Mouse (Mus musculus): ENCODE results near the gene Ado. TPM values are rescaled to one million over a fixed set of nuclear protein-coding genes. Genes with fewer than 3 reads are reported as not detected.

Gene Ado
- total and polyA plus RNA-seq, 2 experiments, result 7.0 to 8.5 TPM

DNA sequence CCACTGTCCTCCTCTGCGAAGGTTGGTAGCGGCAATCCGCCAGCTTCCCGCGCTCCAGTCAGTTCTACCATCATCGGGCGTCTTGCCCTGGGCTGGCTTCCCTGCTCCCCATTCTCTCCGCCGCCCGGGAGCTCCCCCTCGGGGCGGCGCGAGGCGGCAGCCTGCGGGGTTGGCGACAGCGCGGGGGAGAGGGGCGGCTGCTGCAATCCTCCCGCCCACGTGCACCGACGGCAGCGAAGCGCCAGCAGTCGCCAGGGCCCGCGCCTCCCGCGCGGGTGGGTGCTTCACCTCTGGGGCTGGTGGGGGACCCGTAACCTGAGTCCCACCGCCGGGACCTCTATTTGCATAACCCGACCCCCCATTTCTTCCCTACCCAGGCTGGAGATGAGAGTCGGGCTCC, 13.5 kb downstream of the Ado start, which contains the start of gene Egr2:
Gene Egr2, plus strand, starts transcription at position 220 of the 400 bp plus-strand sequence.
- WGBS, result 4% methylated on average over 37 of the region's 37 CpGs
- no peak for TF ChIP-seq POLR2A (IDR thresholded peaks at IDR 0.05; ENCODE audit: extremely low read depth, insufficient read depth, low read length)
- no peak for TF ChIP-seq CTCF (IDR thresholded peaks at IDR 0.05; ENCODE audit: low read depth, low read length)
- Histone ChIP-seq H3K27ac (replicated peaks; ENCODE audit: insufficient read depth, low read depth, low read length) (no peak within 1 kb of the TSS), H3K36me3 (ENCODE audit: control insufficient read depth, insufficient read depth, low read length) (no peaks in the 10 kb centered on the region), H3K27me3 (ENCODE audit: control insufficient read depth, insufficient read depth, low read length) (peaks cover 16% of the 10 kb centered on the region), H3K9ac (ENCODE audit: low read depth, low read length) (no peak within 1 kb of the TSS), H3K79me2 (ENCODE audit: control insufficient read depth, insufficient read depth, low read length) (no peaks in the 10 kb centered on the region), H3K4me3 (ENCODE audit: insufficient read depth, low read depth, low read length) (peak within 1 kb of the TSS; percentile 43; the same call in 1 of the 2 replicates), H3K4me1 (ENCODE audit: control insufficient read depth, insufficient read depth, low read length) (peaks cover 3% of the 10 kb centered on the region; the same call in 1 of the 2 replicates)
- DNase-seq (ENCODE audit: extremely low read depth, low read depth, low spot score), result no peak

DNA sequence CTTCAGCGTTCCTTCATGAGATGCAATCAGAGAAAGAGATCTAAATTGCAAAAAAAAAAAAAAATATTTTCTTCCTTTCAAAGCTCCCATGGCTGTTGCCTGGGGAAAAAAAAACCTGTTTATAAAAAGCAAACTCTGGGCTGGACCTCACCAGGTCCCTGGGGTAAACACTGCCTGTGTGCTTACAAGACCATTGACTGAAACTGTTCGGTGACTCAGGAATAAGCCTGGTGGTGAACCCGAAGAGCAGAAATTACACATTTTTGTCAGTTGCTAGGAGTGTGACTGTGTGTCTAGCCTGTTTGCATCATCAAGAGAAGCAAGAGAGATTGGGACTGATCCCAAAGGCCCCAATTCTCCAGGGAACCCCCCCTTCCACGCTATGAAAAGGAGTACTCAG, 19.0 kb downstream of the Ado start:
- Histone ChIP-seq H3K79me2 (ENCODE audit: control insufficient read depth, insufficient read depth, low read length) (no peaks in the 10 kb centered on the region), H3K9ac (ENCODE audit: low read depth, low read length) (no peak overlapping the region), H3K27ac (replicated peaks; ENCODE audit: insufficient read depth, low read depth, low read length) (no peak overlapping the region), H3K4me1 (ENCODE audit: control insufficient read depth, insufficient read depth, low read length) (no peaks in the 10 kb centered on the region), H3K36me3 (ENCODE audit: control insufficient read depth, insufficient read depth, low read length) (no peaks in the 10 kb centered on the region), H3K27me3 (ENCODE audit: control insufficient read depth, insufficient read depth, low read length) (peaks cover 3% of the 10 kb centered on the region; the same call in 1 of the 2 replicates), H3K4me3 (ENCODE audit: insufficient read depth, low read depth, low read length) (no peak overlapping the region)
- WGBS, result 73% methylated on average over 4 of the region's 4 CpGs
- no peak for DNase-seq (ENCODE audit: extremely low read depth, low read depth, low spot score)
- no peak for TF ChIP-seq CTCF (IDR thresholded peaks at IDR 0.05; ENCODE audit: low read depth, low read length)
- TF ChIP-seq POLR2A (IDR thresholded peaks at IDR 0.05; ENCODE audit: extremely low read depth, insufficient read depth, low read length), result no peak

DNA sequence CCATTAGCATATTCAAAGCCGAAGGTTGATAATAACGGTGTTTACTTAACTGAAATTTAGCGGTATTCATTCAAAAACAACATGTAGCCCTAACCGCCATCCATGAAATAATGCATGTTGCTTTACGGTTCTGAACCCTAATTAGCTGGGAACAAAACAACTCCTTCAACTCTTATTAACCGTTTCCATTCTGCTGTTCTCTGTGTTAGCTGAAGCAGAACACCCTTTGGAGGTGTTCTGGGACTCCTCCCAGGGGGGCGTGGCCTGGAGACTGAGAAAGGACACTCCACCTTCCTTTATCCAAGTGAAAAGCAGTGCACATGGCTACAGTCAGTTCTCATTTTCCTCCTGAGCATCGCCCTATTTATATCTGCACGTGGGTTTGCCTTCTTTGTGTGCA, 22.3 kb downstream of the Ado start:
- Histone ChIP-seq H3K4me1 (ENCODE audit: control insufficient read depth, insufficient read depth, low read length) (no peaks in the 10 kb centered on the region), H3K9ac (ENCODE audit: low read depth, low read length) (no peak overlapping the region), H3K36me3 (ENCODE audit: control insufficient read depth, insufficient read depth, low read length) (no peaks in the 10 kb centered on the region), H3K27ac (replicated peaks; ENCODE audit: insufficient read depth, low read depth, low read length) (no peak overlapping the region), H3K27me3 (ENCODE audit: control insufficient read depth, insufficient read depth, low read length) (no peaks in the 10 kb centered on the region), H3K79me2 (ENCODE audit: control insufficient read depth, insufficient read depth, low read length) (no peaks in the 10 kb centered on the region), H3K4me3 (ENCODE audit: insufficient read depth, low read depth, low read length) (no peak overlapping the region)
- no peak for DNase-seq (ENCODE audit: extremely low read depth, low read depth, low spot score)
- TF ChIP-seq POLR2A (IDR thresholded peaks at IDR 0.05; ENCODE audit: extremely low read depth, insufficient read depth, low read length) (no peak), CTCF (IDR thresholded peaks at IDR 0.05; ENCODE audit: low read depth, low read length) (no peak)
- WGBS, result 85% methylated on average over 9 of the region's 9 CpGs

DNA sequence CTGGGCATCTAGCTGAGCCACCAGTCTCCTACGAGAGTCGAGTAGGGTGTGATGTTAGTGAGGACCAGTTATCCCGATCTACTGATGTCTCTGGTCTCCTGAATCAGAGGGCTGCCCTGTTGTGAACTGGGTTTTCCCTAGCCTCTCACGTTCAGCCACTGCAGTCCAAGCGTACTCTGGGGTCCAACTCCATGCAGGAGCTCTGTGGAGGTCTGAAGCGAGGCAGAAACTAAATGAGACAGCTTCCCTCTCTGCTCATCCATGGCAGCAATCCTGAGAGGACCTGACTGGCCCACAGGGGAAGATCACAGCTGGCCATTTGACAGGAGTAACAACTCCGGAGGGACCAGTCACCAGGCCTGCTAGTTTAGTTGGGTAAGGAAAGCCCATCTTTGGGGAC, 24.1 kb downstream of the Ado start:
- H3K4me3 ChIP-seq (ENCODE audit: insufficient read depth, low read depth, low read length), result no peak overlapping the region
- no peaks in the 10 kb centered on the region for H3K27me3 ChIP-seq (ENCODE audit: control insufficient read depth, insufficient read depth, low read length)
- TF ChIP-seq POLR2A (IDR thresholded peaks at IDR 0.05; ENCODE audit: extremely low read depth, insufficient read depth, low read length) (no peak), CTCF (IDR thresholded peaks at IDR 0.05; ENCODE audit: low read depth, low read length) (no peak)
- H3K9ac ChIP-seq (ENCODE audit: low read depth, low read length), result no peak overlapping the region
- no peaks in the 10 kb centered on the region for H3K36me3 ChIP-seq (ENCODE audit: control insufficient read depth, insufficient read depth, low read length)
- WGBS, result 83% methylated on average over 7 of the region's 7 CpGs
- H3K27ac ChIP-seq (replicated peaks; ENCODE audit: insufficient read depth, low read depth, low read length), result no peak overlapping the region
- no peaks in the 10 kb centered on the region for H3K4me1 ChIP-seq (ENCODE audit: control insufficient read depth, insufficient read depth, low read length)
- H3K79me2 ChIP-seq (ENCODE audit: control insufficient read depth, insufficient read depth, low read length), result no peaks in the 10 kb centered on the region
- DNase-seq (ENCODE audit: extremely low read depth, low read depth, low spot score), result no peak

DNA sequence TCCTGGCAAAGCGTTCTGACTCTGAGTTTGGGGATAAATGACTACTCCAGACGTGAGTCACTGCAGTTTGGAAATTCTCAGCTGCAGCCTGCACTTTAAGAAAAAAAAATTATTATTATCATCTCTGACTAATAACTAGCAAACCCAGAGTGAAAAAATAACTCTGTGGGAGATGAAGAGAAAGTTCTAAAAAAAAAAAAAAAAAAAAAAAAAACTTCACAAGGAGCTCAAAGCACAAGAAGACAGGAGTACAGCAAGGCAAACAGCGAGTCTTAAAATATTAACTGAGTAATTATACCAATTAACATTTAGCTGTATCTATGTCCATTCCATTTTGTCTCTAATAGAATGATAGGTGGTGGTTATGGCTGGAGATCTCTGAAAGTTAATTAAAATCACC, 24.6 kb downstream of the Ado start:
- no peak overlapping the region for H3K4me3 ChIP-seq (ENCODE audit: insufficient read depth, low read depth, low read length)
- H3K27me3 ChIP-seq (ENCODE audit: control insufficient read depth, insufficient read depth, low read length), result no peaks in the 10 kb centered on the region
- H3K36me3 ChIP-seq (ENCODE audit: control insufficient read depth, insufficient read depth, low read length), result no peaks in the 10 kb centered on the region
- TF ChIP-seq POLR2A (IDR thresholded peaks at IDR 0.05; ENCODE audit: extremely low read depth, insufficient read depth, low read length) (no peak), CTCF (IDR thresholded peaks at IDR 0.05; ENCODE audit: low read depth, low read length) (no peak)
- 78% methylated on average over 3 of the region's 3 CpGs for WGBS
- DNase-seq (ENCODE audit: extremely low read depth, low read depth, low spot score), result no peak
- H3K79me2 ChIP-seq (ENCODE audit: control insufficient read depth, insufficient read depth, low read length), result no peaks in the 10 kb centered on the region
- H3K9ac ChIP-seq (ENCODE audit: low read depth, low read length), result no peak overlapping the region
- H3K27ac ChIP-seq (replicated peaks; ENCODE audit: insufficient read depth, low read depth, low read length), result no peak overlapping the region
- no peaks in the 10 kb centered on the region for H3K4me1 ChIP-seq (ENCODE audit: control insufficient read depth, insufficient read depth, low read length)

DNA sequence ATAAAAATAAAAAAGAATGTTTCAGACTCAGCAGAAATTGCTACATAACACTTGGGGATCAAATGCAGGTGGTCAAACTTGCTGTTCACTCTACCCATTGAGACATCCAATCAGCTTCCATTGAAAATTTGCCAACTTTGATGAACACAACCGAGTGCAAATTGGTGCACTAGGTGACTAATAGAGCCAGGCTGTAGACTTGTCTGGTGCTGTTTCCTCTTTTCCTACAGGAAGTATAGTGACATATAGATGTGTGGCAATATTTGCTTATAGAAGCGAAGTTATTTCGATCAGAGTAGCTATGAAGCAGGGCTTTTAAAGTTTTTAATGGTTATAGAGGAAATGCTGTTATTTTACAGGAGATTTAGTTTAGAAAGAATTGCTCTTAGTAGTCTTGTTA, 30.0 kb downstream of the Ado start:
- TF ChIP-seq CTCF (IDR thresholded peaks at IDR 0.05; ENCODE audit: low read depth, low read length) (no peak), POLR2A (IDR thresholded peaks at IDR 0.05; ENCODE audit: extremely low read depth, insufficient read depth, low read length) (no peak)
- no peaks in the 10 kb centered on the region for H3K4me1 ChIP-seq (ENCODE audit: control insufficient read depth, insufficient read depth, low read length)
- H3K9ac ChIP-seq (ENCODE audit: low read depth, low read length), result no peak overlapping the region
- no peaks in the 10 kb centered on the region for H3K27me3 ChIP-seq (ENCODE audit: control insufficient read depth, insufficient read depth, low read length)
- WGBS, result 83% methylated on average over 3 of the region's 3 CpGs
- no peak overlapping the region for H3K4me3 ChIP-seq (ENCODE audit: insufficient read depth, low read depth, low read length)
- no peak for DNase-seq (ENCODE audit: extremely low read depth, low read depth, low spot score)
- H3K79me2 ChIP-seq (ENCODE audit: control insufficient read depth, insufficient read depth, low read length), result no peaks in the 10 kb centered on the region
- no peaks in the 10 kb centered on the region for H3K36me3 ChIP-seq (ENCODE audit: control insufficient read depth, insufficient read depth, low read length)
- H3K27ac ChIP-seq (replicated peaks; ENCODE audit: insufficient read depth, low read depth, low read length), result no peak overlapping the region

Measured in liver, adult 2 months (tissue).